Mouse (Mus musculus): Measurements from ENCODE around the gene Rpa1. TPM values are rescaled to one million over a fixed set of nuclear protein-coding genes. Genes with fewer than 3 reads are reported as not detected.

The Rpa1 gene
- polyA plus RNA-seq, 1 experiment from 2014 or later: 34.4 TPM

DNA sequence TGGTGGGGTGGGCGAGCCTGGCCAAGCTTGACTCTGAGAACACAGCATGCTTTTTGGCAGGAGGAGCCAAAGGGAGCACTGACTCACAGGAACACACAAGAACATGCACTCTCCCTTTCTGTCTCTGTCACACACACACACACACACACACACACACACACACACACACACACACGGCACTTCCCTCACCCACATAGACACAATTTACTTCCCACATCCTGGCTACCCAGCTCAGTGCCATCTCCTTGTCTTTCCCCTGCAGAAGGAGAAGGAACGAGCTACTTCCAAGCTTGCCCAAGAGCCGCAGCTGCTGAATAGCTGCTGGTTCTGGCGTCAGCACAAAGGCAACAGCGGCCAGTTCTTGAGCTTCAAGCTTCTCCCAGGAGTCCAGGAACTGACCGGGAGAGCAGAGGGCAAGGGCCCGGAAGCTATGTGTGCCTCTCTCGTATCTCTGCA is 80.3 kb downstream of the Rpa1 start:
- no peak overlapping the region for H3K27ac ChIP-seq (ENCODE audit: low read depth, low read length)
- no peaks in the 10 kb centered on the region for H3K4me1 ChIP-seq (replicated peaks; ENCODE audit: control insufficient read depth, insufficient read depth, low read length)
- H3K9ac ChIP-seq (ENCODE audit: low read depth, low read length): no peak overlapping the region
- TF ChIP-seq CTCF (IDR thresholded peaks at IDR 0.05; ENCODE audit: low read depth): no peak
- no peaks in the 10 kb centered on the region for H3K36me3 ChIP-seq (ENCODE audit: control insufficient read depth, insufficient read depth)
- no peak for ATAC-seq
- H3K4me3 ChIP-seq (ENCODE audit: low read depth, low read length): no peak overlapping the region
- no peaks in the 10 kb centered on the region for H3K9me3 ChIP-seq (ENCODE audit: control insufficient read depth)
- 65% methylated on average over 9 of the region's 9 CpGs for WGBS
- no peak overlapping the region for H3K4me2 ChIP-seq (replicated peaks; ENCODE audit: low read depth)
- no peaks in the 10 kb centered on the region for H3K27me3 ChIP-seq (replicated peaks; ENCODE audit: control insufficient read depth, insufficient read depth, low read length)

DNA sequence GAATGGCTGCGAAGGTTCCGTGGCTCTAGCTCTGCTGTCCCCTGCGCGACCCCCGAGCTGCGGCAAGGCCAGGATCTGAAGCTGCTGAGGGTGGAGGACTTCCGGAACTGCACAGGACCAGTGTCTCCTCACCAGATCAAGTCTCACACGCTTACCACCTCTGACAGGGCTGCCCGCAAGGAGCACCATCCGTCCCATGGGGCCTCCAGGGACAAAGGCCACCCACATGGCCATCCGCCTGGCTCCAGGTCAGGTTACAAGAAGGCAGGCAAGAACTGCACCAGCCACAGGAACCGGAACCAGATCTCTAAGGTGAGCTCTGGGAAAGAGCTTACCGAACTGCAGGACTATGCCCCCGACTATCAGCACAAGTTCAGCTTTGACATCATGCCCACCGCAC is 82.6 kb downstream of the Rpa1 start:
- ATAC-seq: no peak
- H3K9me3 ChIP-seq (ENCODE audit: control insufficient read depth): no peaks in the 10 kb centered on the region
- H3K4me1 ChIP-seq (replicated peaks; ENCODE audit: control insufficient read depth, insufficient read depth, low read length): peaks cover 6% of the 10 kb centered on the region; the same call in 1 of the 2 replicates
- H3K27me3 ChIP-seq (replicated peaks; ENCODE audit: control insufficient read depth, insufficient read depth, low read length): no peaks in the 10 kb centered on the region
- no peak overlapping the region for H3K9ac ChIP-seq (ENCODE audit: low read depth, low read length)
- no peak for TF ChIP-seq CTCF (IDR thresholded peaks at IDR 0.05; ENCODE audit: low read depth)
- H3K36me3 ChIP-seq (ENCODE audit: control insufficient read depth, insufficient read depth): no peaks in the 10 kb centered on the region
- no peak overlapping the region for H3K4me2 ChIP-seq (replicated peaks; ENCODE audit: low read depth)
- WGBS: 76% methylated on average over 15 of the region's 15 CpGs
- H3K4me3 ChIP-seq (ENCODE audit: low read depth, low read length): no peak overlapping the region
- H3K27ac ChIP-seq (ENCODE audit: low read depth, low read length): no peak overlapping the region

GRCm38 (mm10) chr11:75264550-75264949 is 83.6 kb downstream of the Rpa1 start:
- Histone ChIP-seq H3K36me3 (ENCODE audit: control insufficient read depth, insufficient read depth) (no peaks in the 10 kb centered on the region), H3K9ac (ENCODE audit: low read depth, low read length) (no peak overlapping the region), H3K27ac (ENCODE audit: low read depth, low read length) (no peak overlapping the region), H3K9me3 (ENCODE audit: control insufficient read depth) (no peaks in the 10 kb centered on the region), H3K27me3 (replicated peaks; ENCODE audit: control insufficient read depth, insufficient read depth, low read length) (no peaks in the 10 kb centered on the region), H3K4me2 (replicated peaks; ENCODE audit: low read depth) (no peak overlapping the region), H3K4me1 (replicated peaks; ENCODE audit: control insufficient read depth, insufficient read depth, low read length) (peaks cover 6% of the 10 kb centered on the region; the same call in 1 of the 2 replicates), H3K4me3 (ENCODE audit: low read depth, low read length) (no peak overlapping the region)
- ATAC-seq: no peak
- WGBS: 91% methylated on average over 6 of the region's 6 CpGs
- TF ChIP-seq CTCF (IDR thresholded peaks at IDR 0.05; ENCODE audit: low read depth): no peak

- H3K36me3 ChIP-seq (ENCODE audit: control insufficient read depth, insufficient read depth): no peaks in the 10 kb centered on the region
- no peak for ATAC-seq
- no peak overlapping the region for H3K4me2 ChIP-seq (replicated peaks; ENCODE audit: low read depth)
- no peak overlapping the region for H3K27ac ChIP-seq (ENCODE audit: low read depth, low read length)
- no peak overlapping the region for H3K4me3 ChIP-seq (ENCODE audit: low read depth, low read length)
- TF ChIP-seq CTCF (IDR thresholded peaks at IDR 0.05; ENCODE audit: low read depth): no peak
- 76% methylated on average over 6 of the region's 6 CpGs for WGBS
- no peaks in the 10 kb centered on the region for H3K9me3 ChIP-seq (ENCODE audit: control insufficient read depth)
- peaks cover 6% of the 10 kb centered on the region; the same call in 1 of the 2 replicates for H3K4me1 ChIP-seq (replicated peaks; ENCODE audit: control insufficient read depth, insufficient read depth, low read length)
- H3K9ac ChIP-seq (ENCODE audit: low read depth, low read length): no peak overlapping the region
- H3K27me3 ChIP-seq (replicated peaks; ENCODE audit: control insufficient read depth, insufficient read depth, low read length): no peaks in the 10 kb centered on the region
Measured at GRCm38 (mm10) chr11:75263964-75264312, 84.2 kb downstream of the Rpa1 start.

- no peak for TF ChIP-seq CTCF (IDR thresholded peaks at IDR 0.05; ENCODE audit: low read depth)
- H3K4me2 ChIP-seq (replicated peaks; ENCODE audit: low read depth): no peak overlapping the region
- no peak for ATAC-seq
- H3K27ac ChIP-seq (ENCODE audit: low read depth, low read length): no peak overlapping the region
- H3K27me3 ChIP-seq (replicated peaks; ENCODE audit: control insufficient read depth, insufficient read depth, low read length): no peaks in the 10 kb centered on the region
- no peaks in the 10 kb centered on the region for H3K9me3 ChIP-seq (ENCODE audit: control insufficient read depth)
- no peak overlapping the region for H3K9ac ChIP-seq (ENCODE audit: low read depth, low read length)
- peaks cover 6% of the 10 kb centered on the region; the same call in 1 of the 2 replicates for H3K4me1 ChIP-seq (replicated peaks; ENCODE audit: control insufficient read depth, insufficient read depth, low read length)
- H3K36me3 ChIP-seq (ENCODE audit: control insufficient read depth, insufficient read depth): no peaks in the 10 kb centered on the region
- 77% methylated on average over 15 of the region's 15 CpGs for WGBS
- no peak overlapping the region for H3K4me3 ChIP-seq (ENCODE audit: low read depth, low read length)
Measured at GRCm38 (mm10) chr11:75263274-75263963, 84.7 kb downstream of the Rpa1 start.

- Histone ChIP-seq H3K9me3 (ENCODE audit: control insufficient read depth) (no peaks in the 10 kb centered on the region), H3K4me2 (replicated peaks; ENCODE audit: low read depth) (no peak overlapping the region), H3K9ac (ENCODE audit: low read depth, low read length) (no peak overlapping the region), H3K4me3 (ENCODE audit: low read depth, low read length) (no peak overlapping the region), H3K27ac (ENCODE audit: low read depth, low read length) (no peak overlapping the region), H3K4me1 (replicated peaks; ENCODE audit: control insufficient read depth, insufficient read depth, low read length) (peaks cover 6% of the 10 kb centered on the region; the same call in 1 of the 2 replicates), H3K36me3 (ENCODE audit: control insufficient read depth, insufficient read depth) (no peaks in the 10 kb centered on the region), H3K27me3 (replicated peaks; ENCODE audit: control insufficient read depth, insufficient read depth, low read length) (no peaks in the 10 kb centered on the region)
- ATAC-seq: no peak
- WGBS: 40% methylated on average over 5 of the region's 5 CpGs
- no peak for TF ChIP-seq CTCF (IDR thresholded peaks at IDR 0.05; ENCODE audit: low read depth)
Measured at GRCm38 (mm10) chr11:75262791-75263190, 85.3 kb downstream of the Rpa1 start.

Measured in intestine, postnatal 0 days (tissue).